In genomic region chr2:70620225-70620624, GRCm38 (mm10) we compare ENCODE assay signal across 10 mouse cellular contexts. TPM values are rescaled to one million over a fixed set of nuclear protein-coding genes. Genes with fewer than 3 reads are reported as not detected.
DNase-seq lines count a peak whose midpoint lies in the region; ATAC-seq lines count a peak whose summit lies in the region.
"Had no signal": no experiment of that assay in that cellular context is flagged by ENCODE, and none has a peak within 500 bp of the region (broad histone marks: within the 10 kb centered on the region; RNA-seq: fewer than 3 reads in every experiment).

No protein-coding gene starts in this region.

- H3K36me3 ChIP-seq in forebrain, embryonic 16.5 days (ENCODE audit: control insufficient read depth, insufficient read depth), result no peaks in the 10 kb centered on the region
- H3K36me3 ChIP-seq: stomach, embryonic 15.5 days had no signal

- 9% methylated on average over 6 of the region's 6 CpGs for WGBS in forebrain, embryonic 16.5 days

- peak; percentile 62 for DNase-seq in CD4-positive, CD25-positive, alpha-beta regulatory T cell, adult 2 months (ENCODE audit: low read depth, low spot score)
- DNase-seq in ovary, postnatal 14 days (ENCODE audit: low spot score), result peak; percentile 11
- DNase-seq in ovary, adult 18-20 months (ENCODE audit: low spot score), result no peak
- peak; percentile 10 to 23 for DNase-seq in left cerebral cortex, adult 8-10 months (ENCODE audit: low spot score in 2 of 2)
- DNase-seq in retina, adult 2 months (ENCODE audit: low read depth, low spot score), result peak; percentile 43
- DNase-seq in thymus, postnatal 14 days, result peak; percentile 63

- no peaks in the 10 kb centered on the region for H3K9me3 ChIP-seq in forebrain, embryonic 16.5 days (ENCODE audit: control insufficient read depth, low read length)
- H3K9me3 ChIP-seq: stomach, embryonic 15.5 days had no signal

- no peak for ATAC-seq in CD4-positive, CD25-positive, alpha-beta regulatory T cell, adult 4 months
- peak; percentile 63; the same call in 1 of the 2 replicates for ATAC-seq in forebrain, embryonic 16.5 days

- no peak overlapping the region for H3K4me2 ChIP-seq in forebrain, embryonic 16.5 days (ENCODE audit: low read length)
- H3K4me2 ChIP-seq: stomach, embryonic 15.5 days had no signal

- no peak overlapping the region for H3K9ac ChIP-seq in forebrain, embryonic 16.5 days (replicated peaks; ENCODE audit: low read depth, low read length)
- H3K9ac ChIP-seq: stomach, embryonic 15.5 days had no signal

- no peak overlapping the region for H3K4me3 ChIP-seq in forebrain, embryonic 16.5 days (replicated peaks; ENCODE audit: low read length)
- H3K4me3 ChIP-seq: stomach, embryonic 15.5 days had no signal

- H3K27me3 ChIP-seq in forebrain, embryonic 16.5 days (replicated peaks; ENCODE audit: control insufficient read depth, insufficient read depth, low read length), result no peaks in the 10 kb centered on the region
- H3K27me3 ChIP-seq: stomach, embryonic 15.5 days had no signal

- no peaks in the 10 kb centered on the region for H3K4me1 ChIP-seq in forebrain, embryonic 16.5 days (replicated peaks; ENCODE audit: control insufficient read depth, insufficient read depth, low read length)
- H3K4me1 ChIP-seq: stomach, embryonic 15.5 days had no signal

- H3K27ac ChIP-seq in forebrain, embryonic 16.5 days (ENCODE audit: low read length), result no peak overlapping the region
- H3K27ac ChIP-seq: stomach, embryonic 15.5 days had no signal

RNA-seq across cellular contexts. Expression of gene Gorasp2, which starts 41.2 kb away (rescaled TPM):
- 10 to 100 TPM; 40.2 to 43.9 TPM for polyA plus RNA-seq in CD4-positive, CD25-positive, alpha-beta regulatory T cell, adult 4 months (2017; shearing (Covaris generic))
- polyA plus RNA-seq in forebrain, embryonic 16.5 days (2015; fragmentation: Nextera tagmentation; extraction: Ambion mirVana), result 134 and 136 TPM in 2 replicates
- 10 to 100 TPM; 92.2 to 97.7 (median 96.2) TPM for total RNA-seq in left cerebral cortex, adult 8-10 months (2022)

RNA-seq across cellular contexts. Expression of gene Gm26558, which starts 41.7 kb away (rescaled TPM):
- not detected for polyA plus RNA-seq in CD4-positive, CD25-positive, alpha-beta regulatory T cell, adult 4 months (2017; shearing (Covaris generic))
- polyA plus RNA-seq in forebrain, embryonic 16.5 days (2015; fragmentation: Nextera tagmentation; extraction: Ambion mirVana), result 2.2 and 3.8 TPM in 2 replicates
- total RNA-seq in left cerebral cortex, adult 8-10 months (2022), result under 1 TPM in 3 of 4 experiments, not detected in 1; 0.46 to 0.94 (median 0.74) TPM
- total RNA-seq: heart, postnatal 36 days had no signal
